Mouse (Mus musculus) liver, embryonic 14.5 days (tissue): ENCODE measurements around the gene 1110057P08Rik. TPM values are rescaled to one million over a fixed set of nuclear protein-coding genes. Genes with fewer than 3 reads are reported as not detected.

Experiments used
- ATAC-seq: fragments of 200-750 bp; cut with Nextera tagmentation; 2 replicates; pipeline ENCODE4 v1.8.0; 2017; ENCODE audit warnings: moderate number of reproducible peaks, mild to moderate bottlenecking, moderate library complexity; ENCODE audit not compliant: insufficient read depth
- DNase-seq, 3 experiments: peaks; one replicate each; pipeline ENCODE4 v3.0.0-alpha.2; 2012 to 2013; ENCODE audit warnings: low read depth in 3 of 3, low spot score in 3 of 3
- H3K27ac ChIP-seq: fragments of 300-500 bp; sonication (generic); 2 replicates; pipeline ENCODE4 v1.5.1; 2014; ENCODE audit warnings: moderate library complexity, mild to moderate bottlenecking, control low read depth, inconsistent platforms
- H3K27me3 ChIP-seq: fragments of 300-500 bp; sonication (generic); 2 replicates; pipeline ENCODE4 v1.6.1; 2014; ENCODE audit warnings: mild to moderate bottlenecking, low read length, moderate library complexity; ENCODE audit not compliant: control insufficient read depth, insufficient read depth
- H3K36me3 ChIP-seq: fragments of 300-500 bp; sonication (generic); replicated peaks from 2 replicates; pipeline ENCODE4 v1.6.1; 2014; ENCODE audit warnings: low read depth; ENCODE audit not compliant: control insufficient read depth, insufficient read depth
- H3K4me1 ChIP-seq, 2 experiments: fragments of 200-500 bp in 1 of 2; fragments of 300-500 bp in 1 of 2; sonication (generic) in 1 of 2; replicated peaks; 2 replicates each; pipeline ENCODE4 v1.6.1; 2012 to 2014; ENCODE audit warnings: antibody characterized with exemption in 1 of 2, inconsistent platforms in 1 of 2, low read length in 1 of 2; ENCODE audit not compliant: control insufficient read depth in 2 of 2, insufficient read depth in 2 of 2
- H3K4me2 ChIP-seq: fragments of 300-500 bp; sonication (generic); 2 replicates; pipeline ENCODE4 v1.6.1; 2014; ENCODE audit warnings: low read depth, mild to moderate bottlenecking, control low read depth, moderate library complexity
- H3K4me3 ChIP-seq, 2 experiments: fragments of 200-500 bp in 1 of 2; fragments of 300-500 bp in 1 of 2; sonication (generic) in 1 of 2; 2 replicates each; pipeline ENCODE4 v1.5.1; 2012 to 2014; ENCODE audit warnings: low read depth in 2 of 2, low read length in 2 of 2, mild to moderate bottlenecking in 2 of 2, control low read depth in 1 of 2, inconsistent platforms in 1 of 2, moderate library complexity in 1 of 2; ENCODE audit not compliant: insufficient read depth in 1 of 2
- H3K9ac ChIP-seq: fragments of 300-500 bp; sonication (generic); replicated peaks from 2 replicates; pipeline ENCODE4 v1.6.1; 2014; ENCODE audit warnings: mild to moderate bottlenecking, control low read depth, moderate library complexity
- H3K9me3 ChIP-seq: fragments of 300-500 bp; sonication (generic); 2 replicates; pipeline ENCODE4 v1.6.1; 2016; ENCODE audit warnings: low read length, mixed read lengths; ENCODE audit not compliant: control insufficient read depth
- CTCF ChIP-seq: IDR thresholded peaks from 2 replicates; pipeline ENCODE4 v1.5.1; 2016; ENCODE audit warnings: antibody characterized with exemption, low read depth, control low read depth
- EP300 ChIP-seq: IDR thresholded peaks from 2 replicates; pipeline ENCODE4 v1.6.1; 2016; ENCODE audit warnings: antibody characterized with exemption, low read depth
- WGBS: fragments of 180-500 bp; shearing (Covaris S2); extraction: QIAGEN DNeasy Blood & Tissue Kit; methylation state at CpG from one replicate; pipeline ENCODE4 v1.1.7; 2014; ENCODE audit not compliant: insufficient replicate concordance; 5-methylcytosine and 5-hydroxymethylcytosine counted together
- polyA plus RNA-seq, 2 experiments: library from polyadenylated mRNA; depleted of rRNA in 1 of 2; stranded (reverse) in 1 of 2; unstranded in 1 of 2; fragments of >200 nt; fragmentation: Nextera tagmentation in 1 of 2; extraction: Ambion mirVana in 1 of 2; gene quantifications; 2 replicates each; pipeline versions ENCODE4 v1.2.1 to v1.2.3; 2012 to 2014

The 1110057P08Rik gene
- polyA plus RNA-seq, 2 experiments, result not detected

GRCm38 (mm10) chr16:89188621-89189020 is 14.1 kb downstream of the 1110057P08Rik start:
- no peak overlapping the region for H3K9ac ChIP-seq
- no peak overlapping the region for H3K27ac ChIP-seq
- no peak overlapping the region for H3K4me3 ChIP-seq
- TF ChIP-seq EP300 (no peak), CTCF (no peak)
- H3K36me3 ChIP-seq, result no peaks in the 10 kb centered on the region
- 46% methylated on average over 4 of the region's 4 CpGs for WGBS
- no peaks in the 10 kb centered on the region for H3K4me1 ChIP-seq
- ATAC-seq (no peak), DNase-seq (no peak)
- no peaks in the 10 kb centered on the region for H3K9me3 ChIP-seq
- H3K27me3 ChIP-seq, result no peaks in the 10 kb centered on the region
- H3K4me2 ChIP-seq, result no peak overlapping the region

- Histone ChIP-seq H3K4me1 (no peaks in the 10 kb centered on the region), H3K9me3 (no peaks in the 10 kb centered on the region), H3K4me3 (no peak within 1 kb of the TSS), H3K27ac (no peak within 1 kb of the TSS), H3K4me2 (no peak within 1 kb of the TSS), H3K27me3 (no peaks in the 10 kb centered on the region), H3K36me3 (no peaks in the 10 kb centered on the region), H3K9ac (no peak within 1 kb of the TSS)
- ATAC-seq (no peak), DNase-seq (no peak)
- WGBS, result 41% methylated on average over 1 of the region's 1 CpGs
- TF ChIP-seq EP300, result no peak
- TF ChIP-seq CTCF, result no peak
Measured at GRCm38 (mm10) chr16:89205561-89205960, 31.0 kb downstream of the 1110057P08Rik start, which contains the start of gene Krtap20-2. TSS of gene Krtap20-2 (plus strand) at chr16:89205861.

Other genes with a start within 250 kb of the 1110057P08Rik start
- not detected in 2 replicates for gene Krtap19-9b, start 242.5 kb upstream of the 1110057P08Rik start, polyA plus RNA-seq (2012; rRNA removed)
- gene Krtap19-9b, start 242.5 kb upstream of the 1110057P08Rik start, polyA plus RNA-seq (2014; fragmentation: Nextera tagmentation; extraction: Ambion mirVana), result not detected in 2 replicates
- gene Krtap16-3, start 211.9 kb upstream of the 1110057P08Rik start, polyA plus RNA-seq (2012; rRNA removed), result not detected in 2 replicates
- not detected in 2 replicates for gene Krtap16-3, start 211.9 kb upstream of the 1110057P08Rik start, polyA plus RNA-seq (2014; fragmentation: Nextera tagmentation; extraction: Ambion mirVana)
- gene Krtap22-2, start 164.0 kb upstream of the 1110057P08Rik start, polyA plus RNA-seq (2012; rRNA removed), result not detected in 2 replicates
- not detected in 2 replicates for gene Krtap22-2, start 164.0 kb upstream of the 1110057P08Rik start, polyA plus RNA-seq (2014; fragmentation: Nextera tagmentation; extraction: Ambion mirVana)
- gene Gm10229, start 159.5 kb upstream of the 1110057P08Rik start, polyA plus RNA-seq (2012; rRNA removed), result not detected in 2 replicates
- not detected in 2 replicates for gene Gm10229, start 159.5 kb upstream of the 1110057P08Rik start, polyA plus RNA-seq (2014; fragmentation: Nextera tagmentation; extraction: Ambion mirVana)
- gene Krtap6-1, start 143.0 kb upstream of the 1110057P08Rik start, polyA plus RNA-seq (2012; rRNA removed), result not detected in 2 replicates
- gene Krtap6-1, start 143.0 kb upstream of the 1110057P08Rik start, polyA plus RNA-seq (2014; fragmentation: Nextera tagmentation; extraction: Ambion mirVana), result not detected in 2 replicates
- not detected in 2 replicates for gene Gm10228, start 133.3 kb upstream of the 1110057P08Rik start, polyA plus RNA-seq (2012; rRNA removed)
- gene Gm10228, start 133.3 kb upstream of the 1110057P08Rik start, polyA plus RNA-seq (2014; fragmentation: Nextera tagmentation; extraction: Ambion mirVana), result not detected in 2 replicates
- gene Krtap6-5, start 126.9 kb upstream of the 1110057P08Rik start, polyA plus RNA-seq (2012; rRNA removed), result not detected in 2 replicates
- gene Krtap6-5, start 126.9 kb upstream of the 1110057P08Rik start, polyA plus RNA-seq (2014; fragmentation: Nextera tagmentation; extraction: Ambion mirVana), result not detected in 2 replicates
- not detected in 2 replicates for gene 1110025L11Rik, start 110.7 kb upstream of the 1110057P08Rik start, polyA plus RNA-seq (2012; rRNA removed)
- not detected in 2 replicates for gene 1110025L11Rik, start 110.7 kb upstream of the 1110057P08Rik start, polyA plus RNA-seq (2014; fragmentation: Nextera tagmentation; extraction: Ambion mirVana)
- gene Krtap6-3, start 90.7 kb upstream of the 1110057P08Rik start, polyA plus RNA-seq (2012; rRNA removed), result not detected in 2 replicates
- gene Krtap6-3, start 90.7 kb upstream of the 1110057P08Rik start, polyA plus RNA-seq (2014; fragmentation: Nextera tagmentation; extraction: Ambion mirVana), result not detected in 2 replicates
- gene Gm6358, start 33.9 kb upstream of the 1110057P08Rik start, polyA plus RNA-seq (2012; rRNA removed), result not detected in 2 replicates
- not detected in 2 replicates for gene Gm6358, start 33.9 kb upstream of the 1110057P08Rik start, polyA plus RNA-seq (2014; fragmentation: Nextera tagmentation; extraction: Ambion mirVana)
- gene Gm10061, start 23.6 kb upstream of the 1110057P08Rik start, polyA plus RNA-seq (2012; rRNA removed), result not detected in 2 replicates
- gene Gm10061, start 23.6 kb upstream of the 1110057P08Rik start, polyA plus RNA-seq (2014; fragmentation: Nextera tagmentation; extraction: Ambion mirVana), result not detected in 2 replicates
- gene Gm9789, start 16.8 kb upstream of the 1110057P08Rik start, polyA plus RNA-seq (2012; rRNA removed), result not detected in 2 replicates
- gene Gm9789, start 16.8 kb upstream of the 1110057P08Rik start, polyA plus RNA-seq (2014; fragmentation: Nextera tagmentation; extraction: Ambion mirVana), result not detected in 2 replicates
- gene Gm7735, start 5.2 kb upstream of the 1110057P08Rik start, polyA plus RNA-seq (2012; rRNA removed), result not detected in 2 replicates
- not detected in 2 replicates for gene Gm7735, start 5.2 kb upstream of the 1110057P08Rik start, polyA plus RNA-seq (2014; fragmentation: Nextera tagmentation; extraction: Ambion mirVana)
- not detected in 2 replicates for gene Krtap20-2, start 31.1 kb downstream of the 1110057P08Rik start, polyA plus RNA-seq (2012; rRNA removed)
- gene Krtap20-2, start 31.1 kb downstream of the 1110057P08Rik start, polyA plus RNA-seq (2014; fragmentation: Nextera tagmentation; extraction: Ambion mirVana), result not detected in 2 replicates
- gene Krtap21-1, start 229.1 kb downstream of the 1110057P08Rik start, polyA plus RNA-seq (2012; rRNA removed), result not detected in 2 replicates
- gene Krtap21-1, start 229.1 kb downstream of the 1110057P08Rik start, polyA plus RNA-seq (2014; fragmentation: Nextera tagmentation; extraction: Ambion mirVana), result not detected in 2 replicates
- not detected in 2 replicates for gene Krtap6-2, start 245.4 kb downstream of the 1110057P08Rik start, polyA plus RNA-seq (2012; rRNA removed)
- gene Krtap6-2, start 245.4 kb downstream of the 1110057P08Rik start, polyA plus RNA-seq (2014; fragmentation: Nextera tagmentation; extraction: Ambion mirVana), result not detected in 2 replicates